Mouse (Mus musculus) megakaryocyte, embryonic 14.5 days (primary cell): ENCODE results near the gene Hbb-bs.

Experiments used
- FLI1 ChIP-seq: IDR thresholded peaks from 2 replicates; pipeline ENCODE4 v1.6.1; 2012; ENCODE audit warnings: low read length, inconsistent platforms, mixed read lengths
- GATA1 ChIP-seq: IDR thresholded peaks from 3 replicates; pipeline ENCODE4 v1.6.1; 2012; ENCODE audit warnings: mixed read lengths, low read length, inconsistent platforms, borderline replicate concordance

- TF ChIP-seq GATA1 (no peak), FLI1 (no peak)
Measured at GRCm38 (mm10) chr7:103809801-103810155, 18.1 kb downstream of the Hbb-bs start.
